Mouse (Mus musculus): ENCODE data around the gene Timp2. TPM values are rescaled to one million over a fixed set of nuclear protein-coding genes. Genes with fewer than 3 reads are reported as not detected.
A peak's percentile ranks its signal among the peaks of the same experiment; 100 is the strongest.
"Not testable (repeated sequence)": the region's sequence is repeated elsewhere in the genome, so short reads cannot be mapped to it uniquely, and the experiment has no call there.

Gene Timp2
- polyA plus RNA-seq, 1 experiment from 2014 or later, result 29.0 TPM

DNA sequence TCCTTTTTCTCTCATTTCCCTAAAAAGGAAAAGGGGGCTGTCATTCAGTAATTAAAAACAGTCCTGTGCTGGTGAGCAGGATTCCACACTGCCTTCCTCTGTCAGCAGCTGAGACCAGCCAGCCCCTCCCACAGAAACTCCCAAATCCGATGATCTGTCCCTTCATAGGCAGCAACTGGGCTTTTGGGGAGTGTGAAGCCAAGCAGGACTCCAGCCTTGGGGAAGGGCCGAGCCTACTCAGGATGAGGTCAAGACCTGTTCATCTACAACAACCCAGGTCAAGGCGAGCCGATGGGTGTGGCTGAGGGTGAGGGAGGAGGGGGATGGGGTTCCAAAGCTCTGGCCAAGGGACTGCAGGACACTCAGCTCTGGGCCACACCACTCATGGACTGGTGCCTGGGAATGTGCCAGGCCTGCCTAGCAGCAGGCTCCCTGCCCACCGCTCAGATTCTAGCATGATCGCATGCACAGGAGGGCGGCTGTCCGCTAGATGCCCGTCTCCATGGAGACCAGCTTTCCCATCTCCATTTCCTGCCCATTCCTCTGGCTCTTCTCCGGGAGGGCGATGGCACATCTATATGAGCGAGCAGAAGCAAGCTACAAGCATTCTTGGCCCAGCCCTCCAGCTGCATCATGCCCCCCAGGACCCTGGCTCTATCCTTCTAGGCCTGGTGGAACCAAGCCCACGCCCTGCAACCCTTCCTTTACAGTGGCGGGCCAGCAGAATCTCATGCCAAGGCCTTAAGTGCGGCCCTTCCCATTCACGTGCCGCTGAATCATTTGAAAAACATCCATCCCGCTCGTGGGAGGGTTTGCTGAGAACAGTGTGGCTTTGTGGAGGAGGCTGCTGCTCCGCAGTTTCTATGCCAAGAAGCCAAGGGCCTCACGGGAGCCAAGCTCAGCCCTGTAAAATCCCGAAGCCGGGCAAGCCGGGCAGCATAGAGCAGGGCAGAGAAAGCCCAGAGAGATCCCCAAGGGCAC, 28.3 kb downstream of the Timp2 start:
- Histone ChIP-seq H3K4me3 (no peak overlapping the region), H3K36me3 (peaks cover 35% of the 10 kb centered on the region), H3K27me3 (ENCODE audit: low read depth, poor library complexity, severe bottlenecking) (no peaks in the 10 kb centered on the region), H3K27ac (replicated peaks) (peak overlapping the region; percentile 42; the same call in 1 of the 2 replicates), H3K9me3 (replicated peaks) (peaks cover 3% of the 10 kb centered on the region; the same call in 1 of the 2 replicates), H3K4me1 (peaks cover 23% of the 10 kb centered on the region)
- WGBS, result 84% methylated on average over 24 of the region's 24 CpGs
- no peak for DNase-seq (ENCODE audit: low spot score)

DNA sequence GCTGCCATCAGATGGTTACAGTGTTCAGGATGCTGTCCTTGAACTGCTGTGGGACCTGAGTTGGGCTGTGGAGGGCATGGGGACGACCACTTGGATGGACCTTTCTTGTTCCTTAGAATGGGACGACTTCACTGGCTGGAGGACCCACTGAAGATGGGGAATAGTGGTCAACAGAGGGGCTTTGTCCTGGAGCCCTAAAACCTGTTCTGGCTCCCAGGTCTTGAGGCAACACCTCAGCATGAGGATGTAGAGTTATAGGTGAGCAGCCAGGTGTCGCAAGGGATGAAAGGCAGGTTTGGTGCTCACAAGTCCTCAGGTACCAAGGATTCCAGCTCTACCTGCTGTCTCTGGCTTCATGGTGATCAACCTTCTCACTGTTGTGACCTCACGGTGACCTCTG, 29.0 kb downstream of the Timp2 start:
- no peak for DNase-seq (ENCODE audit: low spot score)
- H3K4me3 ChIP-seq, result no peak overlapping the region
- H3K36me3 ChIP-seq, result peaks cover 29% of the 10 kb centered on the region
- H3K27ac ChIP-seq (replicated peaks), result no peak overlapping the region
- peaks cover 3% of the 10 kb centered on the region; the same call in 1 of the 2 replicates for H3K9me3 ChIP-seq (replicated peaks)
- H3K27me3 ChIP-seq (ENCODE audit: low read depth, poor library complexity, severe bottlenecking), result no peaks in the 10 kb centered on the region
- 93% methylated on average over 4 of the region's 4 CpGs for WGBS
- peaks cover 31% of the 10 kb centered on the region for H3K4me1 ChIP-seq

DNA sequence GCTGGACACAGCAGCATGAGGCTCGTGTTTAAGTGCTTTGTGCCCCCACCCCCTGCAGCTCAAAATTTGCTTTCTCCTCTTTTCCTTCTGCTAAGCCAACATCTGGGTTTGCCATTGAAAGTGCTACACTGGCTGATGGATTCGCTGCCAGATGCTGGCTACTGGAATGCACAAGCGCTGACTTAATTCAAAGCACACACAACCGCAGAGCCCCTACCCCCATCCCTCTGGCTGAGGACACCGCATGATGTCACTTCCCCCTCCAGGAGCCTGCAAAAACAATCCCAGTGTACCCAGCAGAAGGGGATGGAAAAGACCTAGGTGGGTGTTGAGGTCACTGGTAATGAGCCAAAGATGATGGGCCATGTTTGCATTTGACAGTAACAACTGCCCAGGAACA, 31.0 kb downstream of the Timp2 start:
- 73% methylated on average over 5 of the region's 5 CpGs for WGBS
- peak overlapping the region; percentile 4 for H3K27ac ChIP-seq (replicated peaks)
- H3K4me3 ChIP-seq, result no peak overlapping the region
- DNase-seq (ENCODE audit: low spot score), result no peak
- H3K4me1 ChIP-seq, result peaks cover 43% of the 10 kb centered on the region
- H3K27me3 ChIP-seq (ENCODE audit: low read depth, poor library complexity, severe bottlenecking), result no peaks in the 10 kb centered on the region
- H3K36me3 ChIP-seq, result peaks cover 18% of the 10 kb centered on the region
- peaks cover under 1% of the 10 kb centered on the region; the same call in 1 of the 2 replicates for H3K9me3 ChIP-seq (replicated peaks)

DNA sequence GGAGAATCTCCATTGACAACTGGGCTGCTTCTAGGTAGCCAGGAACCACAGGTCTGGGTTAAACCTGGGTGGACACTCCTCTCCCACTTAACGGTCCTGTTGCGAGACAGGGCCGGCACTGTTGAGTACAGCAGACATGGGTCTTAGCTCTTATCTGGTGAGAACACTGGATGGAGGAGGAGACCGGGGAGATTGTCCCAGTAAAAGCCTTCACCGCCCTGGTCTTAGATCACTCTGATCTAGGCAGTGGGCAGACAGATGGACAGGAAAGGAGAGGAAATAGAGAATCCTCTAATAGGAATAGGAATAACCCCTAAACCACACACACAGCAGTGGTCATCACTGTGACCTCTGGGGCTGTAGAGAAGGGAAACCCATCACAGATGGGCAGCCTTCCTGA, 31.6 kb downstream of the Timp2 start:
- Histone ChIP-seq H3K4me1 (peaks cover 43% of the 10 kb centered on the region), H3K36me3 (peaks cover 23% of the 10 kb centered on the region), H3K9me3 (replicated peaks) (no peaks in the 10 kb centered on the region), H3K27ac (replicated peaks) (peak overlapping the region; percentile 4; the same call in 1 of the 2 replicates), H3K4me3 (no peak overlapping the region), H3K27me3 (ENCODE audit: low read depth, poor library complexity, severe bottlenecking) (no peaks in the 10 kb centered on the region)
- DNase-seq (ENCODE audit: low spot score), result no peak
- WGBS, result 87% methylated on average over 5 of the region's 5 CpGs

DNA sequence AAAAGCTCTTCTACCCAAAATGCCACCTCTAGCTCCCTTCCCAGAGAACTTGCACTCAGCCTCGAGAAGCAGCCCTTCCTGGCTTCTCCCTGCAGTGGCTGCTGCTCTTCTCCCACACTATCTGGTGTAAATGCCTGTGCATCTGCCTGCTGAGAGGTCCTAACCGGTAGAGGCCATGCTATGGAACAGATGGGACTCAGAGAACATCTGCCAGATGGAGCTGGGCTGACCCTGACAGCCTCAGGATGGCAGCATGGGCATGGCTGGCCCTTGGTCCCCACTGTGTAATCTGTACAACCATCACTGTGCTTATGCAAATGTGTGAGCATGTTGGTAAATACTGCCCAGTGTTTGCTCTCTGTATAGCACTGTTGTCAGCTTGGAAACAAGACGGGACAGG, 32.9 kb downstream of the Timp2 start:
- H3K36me3 ChIP-seq, result peaks cover 29% of the 10 kb centered on the region
- no peaks in the 10 kb centered on the region for H3K9me3 ChIP-seq (replicated peaks)
- peaks cover 39% of the 10 kb centered on the region for H3K4me1 ChIP-seq
- no peak for DNase-seq (ENCODE audit: low spot score)
- no peaks in the 10 kb centered on the region for H3K27me3 ChIP-seq (ENCODE audit: low read depth, poor library complexity, severe bottlenecking)
- H3K4me3 ChIP-seq, result no peak overlapping the region
- 0 out of 2 replicates have a peak overlapping the region, but pooled peaks have one; percentile 13 for H3K27ac ChIP-seq (replicated peaks)
- 69% methylated on average over 3 of the region's 3 CpGs for WGBS

DNA sequence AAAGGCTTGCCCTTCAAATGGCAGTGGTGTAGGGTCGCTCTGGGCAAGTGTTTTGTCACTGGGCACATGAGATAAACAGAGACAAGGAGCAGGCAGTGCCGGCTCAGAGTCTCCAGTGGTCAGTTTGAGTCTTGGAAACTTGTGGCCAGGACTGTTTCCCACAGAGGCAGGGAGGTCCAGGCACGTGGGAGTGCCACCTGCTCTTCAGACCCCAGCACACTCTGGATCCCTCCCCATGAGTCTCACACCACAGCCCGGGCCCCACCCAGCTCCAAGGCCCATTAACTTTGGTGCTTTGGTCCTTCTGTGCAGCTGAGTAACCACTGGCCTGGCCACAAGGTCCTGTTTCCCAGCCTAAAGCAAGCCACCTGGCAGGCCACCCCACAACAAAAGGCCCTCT, 33.6 kb downstream of the Timp2 start:
- Histone ChIP-seq H3K36me3 (peaks cover 30% of the 10 kb centered on the region), H3K27ac (replicated peaks) (peak overlapping the region; percentile 13; the same call in 1 of the 2 replicates), H3K4me3 (no peak overlapping the region), H3K27me3 (ENCODE audit: low read depth, poor library complexity, severe bottlenecking) (no peaks in the 10 kb centered on the region), H3K4me1 (peaks cover 33% of the 10 kb centered on the region), H3K9me3 (replicated peaks) (no peaks in the 10 kb centered on the region)
- no peak for DNase-seq (ENCODE audit: low spot score)
- 74% methylated on average over 4 of the region's 4 CpGs for WGBS

DNA sequence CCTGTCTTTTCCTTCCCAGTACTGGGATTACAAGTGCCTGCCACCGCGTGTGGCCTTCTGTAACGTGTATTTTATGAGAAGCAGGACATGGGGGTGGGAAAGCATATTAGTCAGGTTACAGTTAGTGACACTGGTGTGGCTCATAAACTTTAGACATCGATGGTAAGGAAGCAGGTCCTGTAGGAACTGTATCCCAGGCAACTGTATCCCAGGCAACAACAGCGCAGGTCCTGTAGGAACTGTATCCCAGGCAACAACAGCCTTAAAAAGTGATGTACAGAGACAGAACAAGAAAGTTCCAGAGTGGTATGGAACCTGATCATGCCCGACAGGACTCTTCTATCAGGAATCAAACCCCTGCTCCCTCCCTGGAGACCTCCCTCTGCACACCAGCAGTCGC, 34.0 kb downstream of the Timp2 start:
- Histone ChIP-seq H3K9me3 (replicated peaks) (no peaks in the 10 kb centered on the region), H3K27ac (replicated peaks) (0 out of 2 replicates have a peak overlapping the region, but pooled peaks have one; percentile 13), H3K4me3 (no peak overlapping the region), H3K36me3 (peaks cover 32% of the 10 kb centered on the region), H3K27me3 (ENCODE audit: low read depth, poor library complexity, severe bottlenecking) (no peaks in the 10 kb centered on the region), H3K4me1 (peaks cover 31% of the 10 kb centered on the region)
- WGBS, result 84% methylated on average over 7 of the region's 7 CpGs
- no peak for DNase-seq (ENCODE audit: low spot score)

DNA sequence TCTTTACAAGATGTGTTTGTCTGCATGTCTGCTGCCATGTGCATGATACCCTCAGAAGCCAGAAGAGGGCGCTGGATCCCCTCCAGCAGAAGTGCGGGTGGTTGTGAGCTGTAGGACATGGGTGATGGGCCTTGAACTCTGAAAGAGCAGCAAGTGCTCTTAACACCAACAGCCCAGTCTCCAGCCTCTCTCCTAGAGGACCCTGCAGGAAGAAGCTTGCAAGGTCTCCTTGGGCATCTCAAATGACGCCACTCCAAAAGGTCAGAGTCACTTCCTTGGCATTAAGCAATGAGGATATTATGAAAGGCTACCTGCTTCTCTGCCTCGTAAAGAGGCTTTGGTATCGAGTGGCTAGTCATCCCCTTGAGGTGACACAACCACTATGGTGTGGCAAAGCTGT, 36.9 kb downstream of the Timp2 start:
- 63% methylated on average over 5 of the region's 5 CpGs for WGBS
- DNase-seq (ENCODE audit: low spot score), result peak; percentile 27

DNA sequence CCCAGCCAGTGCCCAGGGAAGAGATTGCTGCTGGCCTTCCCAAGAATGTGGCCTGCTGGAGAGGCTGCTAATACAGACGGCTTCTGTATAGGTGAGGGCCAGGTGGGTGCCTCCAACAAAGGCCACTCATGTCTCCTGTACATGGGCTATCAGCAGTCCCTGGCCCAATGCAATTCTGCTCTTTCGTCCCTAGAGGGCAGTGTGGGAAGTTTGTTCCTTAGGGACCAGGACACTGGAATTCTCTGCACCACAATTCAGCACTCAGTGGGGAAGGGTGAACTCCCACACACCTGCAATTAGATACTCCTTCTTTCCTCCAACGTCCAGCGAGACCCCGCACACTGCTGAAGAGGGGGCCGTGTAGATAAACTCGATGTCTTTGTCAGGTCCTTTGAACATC, 38.4 kb downstream of the Timp2 start:
- peaks cover 61% of the 10 kb centered on the region for H3K36me3 ChIP-seq
- H3K9me3 ChIP-seq (replicated peaks), result no peaks in the 10 kb centered on the region
- no peak overlapping the region for H3K27ac ChIP-seq (replicated peaks)

More for the DNA sequence above, 36.9 kb downstream of the Timp2 start:
- H3K9me3 ChIP-seq (replicated peaks), result no peaks in the 10 kb centered on the region
- H3K27me3 ChIP-seq (ENCODE audit: low read depth, poor library complexity, severe bottlenecking), result no peaks in the 10 kb centered on the region
- peaks cover 47% of the 10 kb centered on the region for H3K36me3 ChIP-seq
- H3K4me1 ChIP-seq, result peaks cover 25% of the 10 kb centered on the region
- no peak overlapping the region for H3K27ac ChIP-seq (replicated peaks)
- H3K4me3 ChIP-seq, result no peak overlapping the region

DNA sequence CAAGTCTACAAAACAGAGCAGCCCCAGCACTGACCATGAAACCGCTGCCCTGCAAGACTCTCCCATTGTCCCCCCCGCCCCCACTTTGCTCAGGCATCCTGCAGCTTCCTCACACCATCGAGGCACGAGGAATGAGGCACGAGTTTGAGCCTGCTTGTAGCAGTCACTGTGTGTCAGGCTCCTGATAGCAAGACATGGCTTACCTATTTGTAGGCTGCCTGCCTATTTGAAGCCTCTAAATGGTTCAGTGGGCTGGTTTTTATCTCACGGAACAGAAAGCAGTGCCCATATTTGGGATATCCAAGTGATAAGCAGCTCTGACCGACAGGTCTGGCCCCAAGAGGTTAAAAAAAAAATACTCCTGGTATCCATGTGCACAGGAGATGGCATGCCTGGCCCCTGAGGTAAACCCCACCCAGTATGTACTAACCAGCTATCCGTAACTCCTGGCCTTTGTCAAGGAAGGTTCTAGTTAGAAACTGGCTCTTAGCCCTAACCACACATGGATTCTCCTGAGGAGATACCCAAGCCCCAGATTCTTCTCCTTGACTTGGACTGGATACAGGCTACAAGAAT, 39.2 kb downstream of the Timp2 start:
- 89% methylated on average over 8 of the region's 8 CpGs for WGBS
- H3K4me1 ChIP-seq, result peaks cover 10% of the 10 kb centered on the region

More for the DNA sequence above, 38.4 kb downstream of the Timp2 start:
- 25% methylated on average over 7 of the region's 7 CpGs for WGBS
- H3K27me3 ChIP-seq (ENCODE audit: low read depth, poor library complexity, severe bottlenecking), result no peaks in the 10 kb centered on the region
- peak; percentile 40 for DNase-seq (ENCODE audit: low spot score)
- H3K4me1 ChIP-seq, result peaks cover 18% of the 10 kb centered on the region
- H3K4me3 ChIP-seq, result no peak overlapping the region

DNA sequence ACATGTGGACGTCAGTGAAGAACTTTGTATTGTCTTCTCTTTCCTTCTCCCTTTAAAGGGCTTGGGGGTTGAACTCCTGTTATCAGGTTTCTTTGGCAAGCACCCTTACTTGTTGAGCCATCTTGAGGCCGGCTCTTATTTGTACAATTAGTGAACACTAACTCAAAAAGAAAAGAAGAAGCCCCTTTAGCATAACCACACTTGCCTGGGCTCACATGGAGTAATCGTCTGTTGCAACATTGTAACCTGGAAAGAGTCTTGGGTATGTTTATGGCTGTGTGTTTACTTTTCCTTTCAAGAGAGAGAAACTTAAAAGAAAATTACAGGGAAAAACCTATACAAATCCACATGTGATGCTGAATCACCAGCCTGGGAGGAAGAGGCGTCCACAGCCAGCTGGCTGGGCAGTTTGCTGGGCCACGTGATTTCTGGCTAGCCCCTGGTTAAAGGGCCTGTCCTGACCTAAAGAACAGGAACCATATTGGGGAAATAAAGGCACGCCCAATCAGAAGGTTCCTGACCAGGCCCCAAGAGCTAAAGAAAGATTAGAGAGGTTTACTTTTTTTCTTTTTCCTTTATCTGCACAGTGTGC, 43.3 kb downstream of the Timp2 start:
- H3K27ac ChIP-seq (replicated peaks), result no peak overlapping the region
- H3K4me1 ChIP-seq, result no peaks in the 10 kb centered on the region
- peaks cover 11% of the 10 kb centered on the region; the same call in 1 of the 2 replicates for H3K9me3 ChIP-seq (replicated peaks)
- no peak overlapping the region for H3K4me3 ChIP-seq
- WGBS, result 87% methylated on average over 6 of the region's 6 CpGs
- H3K27me3 ChIP-seq (ENCODE audit: low read depth, poor library complexity, severe bottlenecking), result no peaks in the 10 kb centered on the region
- DNase-seq (ENCODE audit: low spot score), result no peak
- peaks cover 77% of the 10 kb centered on the region for H3K36me3 ChIP-seq

More for the DNA sequence above, 39.2 kb downstream of the Timp2 start:
- peaks cover 66% of the 10 kb centered on the region for H3K36me3 ChIP-seq
- no peak overlapping the region for H3K4me3 ChIP-seq
- H3K27me3 ChIP-seq (ENCODE audit: low read depth, poor library complexity, severe bottlenecking), result no peaks in the 10 kb centered on the region
- H3K27ac ChIP-seq (replicated peaks), result no peak overlapping the region
- H3K9me3 ChIP-seq (replicated peaks), result no peaks in the 10 kb centered on the region
- DNase-seq (ENCODE audit: low spot score), result no peak

DNA sequence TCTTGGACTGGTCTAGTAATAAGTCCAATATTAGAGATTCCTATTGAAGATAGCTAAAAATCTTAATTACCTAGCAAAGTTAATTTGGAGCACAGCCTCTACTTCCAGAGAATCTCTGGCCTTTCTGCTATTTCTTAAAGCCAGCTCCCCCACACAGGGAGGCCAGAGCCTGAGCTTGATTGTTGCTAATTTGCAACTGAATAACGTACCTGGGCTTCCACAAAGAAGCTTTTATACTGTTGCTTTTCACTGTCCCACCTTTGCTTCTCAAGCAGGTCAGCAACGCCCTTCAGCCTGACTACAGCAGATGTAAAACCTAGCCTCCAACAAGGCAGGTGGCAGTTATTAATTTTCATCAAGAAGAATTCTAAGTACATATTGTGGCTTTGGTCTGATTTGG, 47.6 kb downstream of the Timp2 start:
- DNase-seq (ENCODE audit: low spot score); H3K27ac ChIP-seq (replicated peaks); H3K27me3 ChIP-seq (ENCODE audit: low read depth, poor library complexity, severe bottlenecking); H3K4me1 ChIP-seq; H3K4me3 ChIP-seq: not testable (repeated sequence)
- H3K36me3 ChIP-seq, result peaks cover 68% of the 10 kb centered on the region
- H3K9me3 ChIP-seq (replicated peaks), result peaks cover 11% of the 10 kb centered on the region; the same call in 1 of the 2 replicates
- WGBS, result 86% methylated on average over 2 of the region's 2 CpGs

All from midbrain, embryonic 10.5 days (tissue).